Mouse (Mus musculus) brain, adult 2 months (tissue): ENCODE data around the gene Sema3b.

Experiments used
- DNase-seq: peaks from one replicate; pipeline ENCODE4 v3.0.0; 2011; ENCODE audit warnings: low read depth, low spot score

Gene Sema3b

DNA sequence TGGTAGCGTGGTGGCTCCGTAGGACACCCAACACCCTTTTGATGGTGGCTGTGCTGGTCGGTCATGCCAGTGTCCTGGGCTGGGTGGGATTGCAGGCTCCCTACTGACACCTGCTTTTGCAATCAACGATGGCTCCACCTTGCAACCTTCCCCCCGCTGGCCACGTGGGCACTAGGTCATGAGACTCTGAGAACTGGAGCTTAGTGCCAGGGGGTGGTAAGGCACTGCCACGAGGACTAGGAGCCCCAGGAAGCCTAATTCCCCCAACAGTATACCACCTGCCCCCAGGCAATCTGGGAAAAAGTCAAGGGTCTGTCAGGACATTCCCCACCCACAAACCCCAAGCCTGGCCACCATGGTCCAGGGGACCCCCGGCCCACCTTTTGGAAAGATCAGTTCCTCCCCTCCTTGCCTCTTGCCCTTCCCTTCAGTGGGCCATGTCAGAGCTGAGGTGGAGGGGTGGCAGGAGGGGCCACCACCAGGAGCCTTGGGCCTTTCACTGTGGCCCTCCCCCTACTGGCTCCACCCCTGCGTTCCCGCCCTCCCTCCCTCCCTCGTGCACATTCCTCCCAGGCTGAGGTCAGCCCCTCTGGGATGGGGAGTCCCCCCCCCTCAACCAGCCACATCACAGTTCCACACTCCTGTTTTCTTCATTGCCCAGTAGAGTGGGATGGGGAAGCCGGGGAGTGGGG is at the start of gene Sema3b:
Gene Sema3b (minus strand): TSS at position 489 of the 692 bp plus-strand sequence.
- DNase-seq = no peak

DNA sequence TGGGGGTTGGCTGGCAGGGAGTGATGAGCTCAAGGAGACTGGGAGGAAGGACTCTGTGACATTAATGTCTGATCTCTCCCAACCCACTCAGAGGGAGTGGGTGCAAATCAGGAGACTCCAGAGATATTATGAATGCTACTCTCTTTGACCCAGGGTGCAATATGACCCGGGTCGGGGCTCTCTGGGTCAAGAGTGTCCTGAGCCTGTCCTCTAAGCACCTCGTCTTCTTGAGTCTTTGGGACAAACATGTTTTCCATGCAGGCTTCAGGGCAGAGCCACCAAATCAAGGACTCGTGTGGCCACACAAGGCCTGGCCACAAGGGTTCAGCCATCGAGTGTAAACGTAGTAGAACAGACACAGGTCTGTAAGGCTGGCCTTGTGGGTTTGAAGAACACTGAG is 49.1 kb upstream of the Sema3b start:
- no peak for DNase-seq

DNA sequence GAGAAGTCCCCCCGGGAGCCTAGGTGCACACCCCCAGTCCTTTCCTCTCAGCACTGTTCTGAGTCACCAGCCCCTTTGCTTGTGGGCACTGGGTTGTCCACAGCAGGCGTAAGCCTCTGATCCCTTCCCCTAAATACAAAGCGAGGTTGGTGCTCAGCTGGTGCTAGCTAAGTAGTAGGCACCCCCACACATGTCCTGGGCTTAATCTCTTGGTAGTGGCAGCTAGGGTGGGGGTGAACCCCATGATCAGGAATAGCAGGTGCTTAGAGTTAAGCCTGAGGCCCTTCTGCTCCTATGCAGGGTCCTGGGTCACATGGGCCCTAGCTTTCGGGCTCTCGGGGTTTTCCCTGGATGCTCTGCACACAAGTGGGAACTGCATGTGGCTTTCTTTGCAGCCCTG is 48.1 kb upstream of the Sema3b start:
- DNase-seq = no peak

DNA sequence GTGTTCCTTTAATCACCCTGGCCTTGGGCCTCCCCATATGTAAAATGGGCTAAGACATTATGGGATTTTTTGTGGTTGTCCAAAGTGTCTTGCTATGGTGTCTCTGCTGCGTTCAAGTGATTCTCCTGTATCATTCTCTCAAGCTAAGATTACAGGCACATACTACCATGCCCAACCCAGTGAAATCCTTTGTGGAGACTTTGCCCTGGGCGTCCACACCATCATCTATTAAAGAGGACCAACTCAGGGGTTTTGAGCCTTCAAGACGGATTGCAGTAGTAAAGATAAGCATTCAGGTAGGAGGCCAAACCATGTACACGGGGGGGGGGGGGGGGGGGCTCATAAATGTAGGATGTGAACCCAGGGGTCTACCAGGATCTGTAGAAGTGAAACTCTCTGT is 45.6 kb upstream of the Sema3b start:
- no peak for DNase-seq

DNA sequence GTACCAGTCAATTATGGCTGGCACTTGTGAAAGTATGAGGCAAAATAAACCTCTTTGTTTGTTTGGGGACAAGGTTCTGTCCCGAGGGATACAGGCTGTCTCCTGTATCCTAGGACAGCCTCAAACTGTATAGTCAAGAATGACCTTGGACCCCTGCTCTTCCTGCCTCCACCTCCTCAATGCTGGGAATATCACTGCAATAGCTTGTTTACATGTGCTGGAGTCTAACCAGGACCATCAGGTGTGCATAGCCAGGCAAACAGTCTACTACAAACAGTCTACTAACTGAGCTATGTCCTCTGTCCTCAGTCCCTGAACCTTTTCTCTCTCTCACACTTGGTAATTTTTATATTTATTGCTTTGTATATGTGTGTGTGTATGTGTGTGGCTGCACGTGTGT is 44.4 kb upstream of the Sema3b start:
- no peak for DNase-seq

DNA sequence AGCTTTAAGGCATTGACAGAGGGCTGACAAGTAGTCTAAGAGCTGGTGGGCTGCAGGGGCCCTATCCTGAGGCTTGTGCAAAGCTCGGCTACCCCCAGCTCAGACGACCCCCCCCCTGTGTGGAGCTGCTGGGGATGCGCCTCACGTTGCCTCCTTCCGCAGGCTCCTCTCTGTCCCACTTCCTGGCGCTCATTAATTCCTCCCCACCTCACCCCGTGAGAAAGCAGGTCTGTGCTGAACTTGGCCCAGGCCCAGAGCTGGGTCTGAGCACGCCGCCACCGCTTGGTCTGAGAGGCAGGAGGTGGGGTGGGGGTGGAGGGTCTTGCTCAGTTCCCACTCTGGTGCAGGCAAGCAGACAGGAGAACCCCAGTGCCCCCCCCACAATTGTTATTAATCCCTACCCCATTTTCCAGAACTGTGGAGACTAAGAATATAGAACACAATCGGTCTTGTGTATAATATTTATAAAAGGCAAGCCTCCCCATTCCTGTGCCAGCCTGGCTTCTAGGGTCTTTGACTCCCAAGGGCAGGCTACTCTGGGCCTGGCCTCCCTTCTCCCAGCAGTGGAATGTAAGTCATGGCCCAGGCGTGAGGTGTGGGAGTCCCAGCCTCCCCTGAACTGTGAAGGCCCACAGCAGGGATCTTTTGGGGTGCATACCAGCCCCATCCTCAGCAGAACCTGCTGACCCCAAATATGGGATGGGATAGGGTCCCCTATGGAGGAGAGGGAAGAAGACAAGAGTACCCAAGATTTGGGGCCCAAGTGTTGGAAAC is 41.9 kb upstream of the Sema3b start:
- no peak for DNase-seq

DNA sequence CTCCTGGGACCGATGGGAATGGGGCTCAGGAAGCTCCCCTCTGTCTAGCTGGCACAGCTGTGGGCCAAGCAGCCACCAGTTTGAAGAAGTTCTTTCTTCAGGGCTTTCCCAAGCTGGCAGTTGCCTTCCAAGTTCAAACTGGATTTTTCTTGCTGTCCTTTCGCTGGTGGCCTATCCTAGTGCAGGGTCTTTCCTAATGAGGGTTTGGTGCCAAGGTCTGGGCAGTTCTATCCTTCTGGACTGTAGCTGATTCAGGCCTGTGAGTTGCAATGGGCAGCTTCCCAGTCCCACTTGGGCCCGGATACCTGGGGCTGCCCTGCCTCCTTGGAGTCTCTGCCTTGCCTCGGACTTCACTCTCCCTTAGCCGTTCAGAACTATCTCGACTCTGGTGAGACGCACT is 41.2 kb upstream of the Sema3b start:
- DNase-seq = no peak

DNA sequence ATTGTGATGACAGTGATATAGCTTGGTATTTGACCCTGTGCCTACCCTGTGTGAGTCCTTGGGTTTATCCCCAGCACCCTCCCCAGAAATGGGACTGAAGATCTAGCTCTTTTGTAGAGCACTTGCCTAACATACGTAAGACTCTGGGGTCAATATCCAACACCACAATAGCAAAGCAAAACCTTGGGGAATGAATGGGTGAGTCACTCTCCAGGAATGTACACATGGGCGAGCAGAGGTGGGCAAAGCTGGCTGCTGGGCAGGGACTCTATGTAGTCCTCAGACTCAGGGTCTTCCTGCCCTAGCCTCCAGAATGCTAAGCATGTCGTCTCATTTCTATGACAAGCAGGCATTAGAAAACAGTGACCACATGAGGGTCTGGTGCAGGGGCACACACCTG is 39.7 kb upstream of the Sema3b start:
- no peak for DNase-seq

DNA sequence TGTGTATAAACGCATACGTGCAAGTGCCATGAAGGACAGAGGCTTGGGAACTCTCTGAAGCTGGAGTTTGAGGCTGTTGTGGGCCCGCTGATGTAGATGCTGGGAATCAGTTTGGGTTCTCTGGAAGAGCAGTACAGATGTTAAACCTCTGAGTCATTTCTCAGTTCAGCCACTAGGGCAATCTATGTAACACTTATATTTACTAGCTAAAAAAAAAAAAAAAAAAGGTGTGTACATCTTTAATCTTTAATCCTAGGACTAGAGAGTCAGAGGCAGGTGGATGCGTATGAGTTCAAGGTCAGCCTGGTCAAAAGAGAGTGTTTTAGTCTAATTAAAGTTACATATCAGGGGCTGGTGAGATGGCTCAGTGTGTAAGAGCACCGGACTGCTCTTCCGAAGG is 37.9 kb upstream of the Sema3b start:
- no peak for DNase-seq

DNA sequence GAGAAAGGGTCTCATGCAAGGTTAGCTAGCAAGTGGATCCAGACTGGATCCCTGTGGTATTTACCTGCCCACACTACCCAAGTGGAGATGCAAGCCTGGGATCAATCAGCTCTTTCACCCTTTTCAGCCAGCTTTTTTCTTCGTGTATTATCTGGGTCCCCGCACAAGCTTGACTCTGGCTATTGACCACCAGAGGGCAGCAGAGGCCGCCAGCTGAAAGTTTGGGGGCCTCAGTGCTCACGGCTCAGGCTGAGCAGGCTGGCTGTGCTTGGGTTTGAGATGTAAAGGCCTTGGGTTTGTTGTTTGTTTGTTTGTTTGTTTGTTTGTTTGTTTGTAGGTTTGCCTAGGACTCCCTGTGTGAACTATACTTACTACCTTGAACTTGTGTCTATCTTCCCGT is 36.5 kb upstream of the Sema3b start:
- peak; percentile 87 for DNase-seq

DNA sequence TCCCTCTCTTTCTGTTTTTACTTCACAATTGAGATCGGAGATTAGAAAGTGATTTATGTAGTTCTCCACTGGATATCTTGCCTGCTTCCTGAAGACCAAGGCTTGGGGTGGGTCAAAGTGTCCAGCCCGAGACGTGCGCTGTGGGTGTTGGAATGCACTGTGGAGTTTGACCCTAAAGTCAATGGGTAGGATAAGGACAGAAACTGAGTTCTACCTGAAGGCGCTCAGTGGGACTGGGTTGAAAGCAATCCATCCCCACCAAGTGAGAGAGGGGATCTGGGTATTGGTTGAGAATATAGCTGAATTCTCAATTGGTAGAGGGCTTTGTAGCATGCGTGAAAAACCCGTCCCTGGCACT is 36.1 kb upstream of the Sema3b start:
- no peak for DNase-seq

DNA sequence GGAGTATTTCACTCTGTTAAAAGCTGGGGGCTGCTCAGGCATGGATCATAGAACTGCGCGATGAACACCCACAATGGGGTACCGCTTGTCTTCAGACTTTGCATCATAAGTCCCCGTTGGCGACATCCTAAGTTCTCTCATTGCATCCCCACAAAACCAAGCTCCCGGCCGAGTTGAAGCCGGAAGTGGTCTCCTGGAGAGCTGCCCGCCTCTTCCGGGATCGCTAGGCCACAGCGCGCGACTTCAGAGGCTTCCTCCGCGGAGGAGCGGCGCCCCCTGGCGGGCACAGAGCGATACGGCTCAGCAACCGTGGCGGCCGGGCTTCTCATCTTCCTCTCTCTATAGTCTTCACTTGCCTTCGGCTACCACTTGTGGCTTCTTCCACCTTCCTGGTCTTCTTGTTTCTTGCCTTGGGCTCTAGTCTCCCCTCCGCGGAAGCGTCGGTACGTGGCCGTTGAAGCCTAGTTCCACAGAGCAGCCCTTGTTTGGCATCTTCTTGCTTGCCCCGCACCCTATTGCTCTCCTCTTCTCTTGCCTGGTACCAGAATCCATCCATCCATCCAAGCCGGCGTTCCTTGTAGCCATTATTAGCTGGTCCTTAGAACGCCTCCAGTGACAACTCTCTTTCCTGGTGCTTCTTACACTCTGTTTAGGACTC is 35.6 kb upstream of the Sema3b start:
- peak; percentile 95 for DNase-seq

DNA sequence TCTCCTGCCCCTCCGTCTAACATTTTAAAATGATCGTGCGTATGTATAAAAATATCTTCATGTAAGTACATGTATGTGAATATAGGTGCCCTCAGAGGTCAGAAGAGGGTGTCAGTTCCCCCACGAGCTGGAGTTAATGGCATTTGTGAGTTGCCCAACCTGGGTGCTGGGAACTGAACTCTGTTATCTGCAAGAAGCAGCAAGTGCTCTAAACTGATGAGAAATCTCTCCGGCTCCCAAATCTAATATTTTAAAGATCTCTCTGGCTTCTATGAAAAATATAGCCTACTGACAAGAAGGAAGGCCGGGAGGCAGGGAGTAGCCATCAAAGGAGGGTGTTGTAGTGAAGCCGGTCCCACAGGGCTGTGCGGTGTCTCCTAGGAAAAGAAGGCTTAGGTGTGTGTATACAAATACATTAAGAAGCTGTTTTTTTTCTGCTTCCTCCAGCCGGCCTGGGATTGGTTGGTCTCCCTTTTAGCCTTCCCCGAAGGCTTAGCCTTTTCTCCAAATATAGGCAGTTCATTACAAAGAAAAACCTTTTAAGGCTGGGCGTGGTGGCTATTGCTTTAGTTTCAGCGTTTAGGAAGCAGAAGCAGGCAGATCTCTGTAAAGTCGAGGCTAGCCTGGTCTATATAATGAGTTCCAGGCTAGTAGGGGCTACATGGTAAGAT is 34.6 kb upstream of the Sema3b start:
- no peak for DNase-seq

DNA sequence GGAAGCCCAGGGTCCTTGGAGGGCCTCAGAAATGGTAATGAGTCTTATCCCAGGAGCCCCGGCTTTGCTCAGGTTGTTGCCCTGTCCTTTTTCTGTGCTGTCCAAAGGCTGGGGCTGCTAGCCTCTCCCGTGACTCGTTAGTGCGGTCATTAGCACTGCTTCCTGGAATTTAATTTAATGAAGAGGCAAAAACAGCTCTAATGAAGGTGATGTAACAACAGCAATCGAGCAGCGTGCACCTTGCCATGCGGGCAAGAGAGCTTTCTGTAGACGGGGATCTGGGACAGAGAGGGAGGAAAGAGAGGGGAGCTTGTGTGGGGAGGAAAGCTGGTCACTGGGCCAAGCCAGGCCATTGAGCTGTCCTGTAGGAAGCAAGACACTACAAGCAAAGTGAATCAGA is 32.6 kb upstream of the Sema3b start:
- no peak for DNase-seq

DNA sequence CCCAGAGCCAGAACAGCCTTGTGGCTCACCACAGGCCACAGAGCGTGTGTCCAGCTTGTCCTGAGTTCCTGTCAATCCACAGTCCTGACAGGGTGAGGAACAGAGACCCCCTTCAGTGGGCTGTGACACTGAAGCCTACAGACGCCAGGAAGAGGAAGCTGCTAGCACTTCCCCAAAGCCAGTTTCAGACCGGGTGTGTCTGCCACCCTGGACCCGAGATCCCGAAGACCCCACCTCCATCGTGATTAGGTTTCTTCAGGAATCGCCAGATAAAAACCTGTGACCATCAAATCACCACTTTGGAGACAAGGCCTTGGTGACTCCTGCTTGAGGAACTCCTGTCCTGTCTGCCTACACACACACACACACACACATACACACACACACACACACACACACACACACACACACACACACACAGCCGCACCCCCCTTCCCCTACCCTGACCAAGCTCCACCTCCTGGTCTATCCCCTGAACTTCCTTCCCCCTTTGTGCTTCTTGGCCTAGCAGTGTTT is 31.3 kb upstream of the Sema3b start:
- DNase-seq = peak; percentile 58

DNA sequence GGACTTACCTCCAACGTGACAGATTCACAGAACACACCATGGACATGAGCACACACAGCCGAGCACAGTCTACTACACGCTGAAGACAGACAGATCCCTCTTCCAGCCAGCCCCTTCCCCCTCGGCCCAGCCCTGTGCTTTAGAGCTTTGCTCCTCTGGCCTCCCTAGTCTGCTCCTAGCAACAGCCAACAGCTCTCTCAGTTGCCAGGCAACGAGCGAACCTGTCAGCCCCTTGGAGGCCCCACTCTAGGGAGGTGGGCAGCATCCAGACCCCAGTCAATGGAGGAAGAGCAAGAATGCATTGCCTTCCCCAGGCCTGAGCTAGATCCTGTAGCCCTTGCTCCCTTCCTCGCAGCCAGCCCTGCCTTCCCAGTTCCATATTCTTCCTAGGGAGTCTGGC is 28.0 kb upstream of the Sema3b start:
- DNase-seq = no peak

DNA sequence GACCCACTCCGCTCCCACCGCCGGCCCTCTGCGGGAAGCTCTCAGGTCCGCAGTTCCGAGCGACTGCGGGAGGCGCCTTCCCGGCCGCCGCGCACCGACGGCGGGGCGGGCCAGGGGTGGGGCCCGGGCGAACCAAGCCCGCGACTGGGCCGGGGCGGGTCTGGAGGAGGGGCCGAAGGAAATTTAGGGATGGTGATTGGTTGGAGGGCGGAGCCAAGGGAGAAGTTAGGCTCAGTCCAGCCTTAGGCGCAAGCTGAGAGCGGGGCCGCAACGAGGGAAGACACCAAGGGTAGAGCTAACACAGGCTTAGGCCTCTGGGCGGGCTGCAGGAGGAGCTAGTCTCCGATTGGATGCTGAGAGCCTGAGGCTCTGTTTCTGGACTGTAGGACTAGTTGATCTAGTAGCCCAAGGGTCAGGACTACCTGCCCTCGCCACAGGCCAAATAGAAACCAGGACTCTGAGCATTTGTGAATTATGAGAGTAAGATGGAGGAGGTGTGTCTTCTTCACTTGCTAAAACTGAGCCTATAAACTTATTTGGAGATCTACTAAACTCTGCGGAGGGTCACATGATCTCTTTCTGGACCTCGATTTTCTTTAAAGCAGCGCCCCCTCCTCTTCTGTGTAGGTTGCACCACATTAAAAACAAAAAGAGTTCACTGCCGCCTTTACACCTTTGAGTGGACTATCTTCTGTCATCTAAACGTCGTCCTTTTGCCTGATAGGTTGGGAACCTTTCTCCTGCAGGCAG is 26.4 kb upstream of the Sema3b start, which contains the start of gene Gnai2:
Gene Gnai2 (minus strand): TSS at position 89 of the 750 bp plus-strand sequence.
- peak; percentile 98 for DNase-seq

DNA sequence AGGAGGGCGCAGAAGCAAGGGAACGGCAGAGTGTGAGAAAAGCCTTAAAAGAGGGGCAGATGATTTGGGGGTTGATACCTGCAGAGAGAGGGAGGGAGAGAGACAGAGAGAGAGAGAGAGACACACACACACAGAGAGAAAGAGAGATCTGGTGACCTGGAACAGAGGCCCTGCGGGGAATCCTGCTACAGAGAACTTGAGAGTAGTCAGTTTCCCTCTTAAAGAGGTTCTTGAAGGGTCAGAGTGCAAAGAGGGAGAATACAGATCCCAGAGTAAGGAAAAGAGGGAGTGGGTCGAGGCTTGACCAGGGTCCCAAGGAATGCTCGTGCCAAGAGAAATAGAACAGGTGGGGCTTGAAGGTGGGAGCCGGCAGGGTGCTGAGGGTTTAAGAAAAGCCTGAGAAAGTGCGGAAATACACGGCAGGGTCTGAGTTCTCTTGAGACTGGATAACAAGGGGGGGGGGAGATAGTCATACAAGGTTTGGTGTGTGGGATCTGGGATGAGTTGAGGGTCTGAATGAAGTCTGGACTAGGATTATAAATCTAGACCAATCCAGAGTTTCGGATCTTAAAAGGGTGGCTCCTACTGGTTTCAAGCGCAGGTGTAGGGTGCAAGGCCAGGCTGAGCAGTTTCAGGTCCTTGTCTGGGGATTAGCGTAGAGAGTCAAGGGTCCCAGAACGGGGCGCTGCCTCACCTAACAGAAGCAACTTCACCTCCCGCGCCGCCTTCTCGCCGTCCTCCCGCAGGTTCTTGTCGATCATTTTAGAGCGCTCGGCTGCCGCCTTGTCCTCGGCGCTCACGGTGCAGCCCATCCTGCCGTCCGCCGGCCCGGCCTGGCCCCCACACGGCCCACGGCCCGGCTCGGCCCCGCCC is 25.6 kb upstream of the Sema3b start:
- no peak for DNase-seq

DNA sequence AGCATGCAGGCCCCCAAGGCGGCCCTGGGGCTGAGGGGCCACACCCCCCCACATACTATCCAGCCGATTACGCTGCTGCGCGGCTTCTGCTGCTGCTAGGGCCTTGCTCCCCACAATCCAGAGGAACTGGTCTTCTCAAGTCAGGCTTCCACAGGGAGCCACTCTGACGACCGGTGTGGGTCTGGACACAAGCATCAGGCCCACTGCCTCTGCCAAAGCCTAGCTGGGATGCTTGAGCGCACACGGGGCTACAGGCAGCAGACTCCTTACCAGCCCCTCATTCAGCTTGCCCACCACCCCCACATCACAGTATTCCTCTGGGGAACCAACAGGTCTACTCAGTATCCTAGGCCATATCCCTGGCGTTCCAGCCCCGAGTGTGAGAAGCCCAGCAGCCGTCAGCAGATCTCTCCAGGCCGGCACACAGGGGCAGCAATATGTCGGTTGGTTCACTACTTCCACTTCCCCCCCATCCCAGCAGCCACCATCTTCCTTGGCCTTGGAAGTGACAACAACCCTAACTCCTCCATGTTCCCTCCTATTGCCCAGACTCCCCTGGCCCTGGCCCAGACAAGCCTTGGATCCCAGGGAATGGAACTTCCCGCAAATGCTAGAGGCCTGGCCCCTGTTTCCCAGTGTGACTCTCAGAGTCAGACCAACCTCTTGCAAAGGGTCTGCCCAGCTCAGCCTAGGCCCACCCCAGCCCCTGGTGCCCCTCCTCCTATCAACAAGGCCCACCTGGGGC is 24.8 kb upstream of the Sema3b start:
- peak; percentile 56 for DNase-seq
